17 mouse cellular contexts compared by ENCODE assay signal in genomic region chr11:95401568-95401967, GRCm38 (mm10). TPM values are rescaled to one million over a fixed set of nuclear protein-coding genes. Genes with fewer than 3 reads are reported as not detected.
DNase-seq lines count a peak whose midpoint lies in the region; ATAC-seq and TF ChIP-seq lines count a peak whose summit lies in the region.
"Had no signal": no experiment of that assay in that cellular context is flagged by ENCODE, and none has a peak within 500 bp of the region (broad histone marks: within the 10 kb centered on the region; RNA-seq: fewer than 3 reads in every experiment).

No protein-coding gene starts in this region.

- H3K4me3 ChIP-seq in cerebellum, adult 2 months (replicated peaks; ENCODE audit: insufficient read depth, low read depth, low read length) = no peak overlapping the region
- no peak overlapping the region for H3K4me3 ChIP-seq in heart, adult 2 months
- H3K4me3 ChIP-seq in testis, adult 2 months (ENCODE audit: control insufficient read depth, low read depth, low read length) = no peak overlapping the region
- H3K4me3 ChIP-seq: embryonic facial prominence, embryonic 12.5 days; forebrain, embryonic 12.5 days; hindbrain, embryonic 15.5 days had no signal

- no peak for TF ChIP-seq EP300 in heart, adult 2 months (IDR thresholded peaks at IDR 0.05; ENCODE audit: insufficient read depth, low read depth, low read length)

- peak overlapping the region; percentile 93 for H3K27ac ChIP-seq in cerebellum, adult 2 months (ENCODE audit: insufficient read depth, low read length)
- peak overlapping the region; percentile 89 for H3K27ac ChIP-seq in heart, adult 2 months
- peak overlapping the region; percentile 68; the same call in 1 of the 2 replicates for H3K27ac ChIP-seq in testis, adult 2 months (ENCODE audit: control insufficient read depth, insufficient read depth, low read depth, low read length)
- H3K27ac ChIP-seq: embryonic facial prominence, embryonic 12.5 days; forebrain, embryonic 12.5 days; hindbrain, embryonic 15.5 days had no signal

- no peaks in the 10 kb centered on the region for H3K27me3 ChIP-seq in cerebellum, adult 2 months (ENCODE audit: control insufficient read depth, insufficient read depth, low read length)
- no peaks in the 10 kb centered on the region for H3K27me3 ChIP-seq in heart, adult 2 months (ENCODE audit: control insufficient read depth, insufficient read depth, low read length)
- no peaks in the 10 kb centered on the region for H3K27me3 ChIP-seq in testis, adult 2 months (ENCODE audit: control insufficient read depth, insufficient read depth, low read length)
- H3K27me3 ChIP-seq: hindbrain, embryonic 15.5 days; Patski had no signal

- TF ChIP-seq CTCF in cerebellum, adult 2 months (IDR thresholded peaks at IDR 0.05; ENCODE audit: borderline replicate concordance, insufficient read depth, low read depth, low read length) = no peak
- TF ChIP-seq CTCF in heart, adult 2 months (IDR thresholded peaks at IDR 0.05) = no peak
- TF ChIP-seq CTCF in testis, adult 2 months (IDR thresholded peaks at IDR 0.05; ENCODE audit: control insufficient read depth, insufficient read depth, insufficient replicate concordance, low read depth, low read length) = no peak

- intact Hi-C loops in heart, adult 2 months (cut with DNase I) = no loop called here
- intact Hi-C loops in heart, postnatal 36 days (cut with DNase I) = no loop called here

- H3K4me1 ChIP-seq in cerebellum, adult 2 months (ENCODE audit: control insufficient read depth, insufficient read depth, low read length) = peaks cover 42% of the 10 kb centered on the region
- H3K4me1 ChIP-seq in heart, adult 2 months (ENCODE audit: control insufficient read depth, insufficient read depth, low read length) = peaks cover 15% of the 10 kb centered on the region
- H3K4me1 ChIP-seq in testis, adult 2 months (ENCODE audit: control insufficient read depth, insufficient read depth, low read length) = peaks cover 2% of the 10 kb centered on the region; the same call in 1 of the 2 replicates

- H3K9ac ChIP-seq in heart, adult 2 months (ENCODE audit: low read depth, low read length) = no peak overlapping the region
- H3K9ac ChIP-seq: embryonic facial prominence, embryonic 12.5 days; forebrain, embryonic 12.5 days; hindbrain, embryonic 15.5 days had no signal

- ATAC-seq in cerebellum, adult (ENCODE audit: insufficient number of reproducible peaks, low FRiP score, low TSS enrichment) = no peak
- ATAC-seq: activated CD4-positive, CD25-positive, alpha-beta regulatory T cell, adult 4 months; forebrain, embryonic 16.5 days; intestine, embryonic 16.5 days had no signal

- WGBS in cerebellum, adult 2 months = 85% methylated on average over 5 of the region's 5 CpGs
- 92% methylated on average over 5 of the region's 5 CpGs for WGBS in heart, adult 2 months

- 0 out of 2 replicates have a peak, but pooled peaks cover 2% of the 10 kb centered on the region for H3K36me3 ChIP-seq in heart, adult 2 months (ENCODE audit: control insufficient read depth, insufficient read depth, low read length)
- H3K36me3 ChIP-seq in testis, adult 2 months (ENCODE audit: control insufficient read depth, insufficient read depth, low read length) = no peaks in the 10 kb centered on the region
- H3K36me3 ChIP-seq: embryonic facial prominence, embryonic 12.5 days; forebrain, embryonic 12.5 days; hindbrain, embryonic 15.5 days had no signal

- no peak for DNase-seq in cerebellum, adult 2 months
- no peak for DNase-seq in heart, adult 2 months
- DNase-seq in heart, postnatal 36 days = no peak
- DNase-seq in testis, postnatal 14 days (ENCODE audit: low spot score) = no peak
- DNase-seq in gastrocnemius, adult 18-20 months (ENCODE audit: low spot score) = no peak
- DNase-seq: gastrocnemius, postnatal 36 days; heart, postnatal 14 days; kidney, adult 8-10 months had no signal

- no peak for TF ChIP-seq POLR2A in cerebellum, adult 2 months (IDR thresholded peaks at IDR 0.05; ENCODE audit: borderline replicate concordance, insufficient read depth, low read length)
- no peak for TF ChIP-seq POLR2A in heart, adult 2 months (IDR thresholded peaks at IDR 0.05; ENCODE audit: insufficient read depth, low read depth, low read length)
- TF ChIP-seq POLR2A in testis, adult 2 months (IDR thresholded peaks at IDR 0.05; ENCODE audit: control insufficient read depth, low read depth, low read length) = no peak

- H3K79me2 ChIP-seq in heart, adult 2 months (replicated peaks; ENCODE audit: control insufficient read depth, insufficient read depth, low read length) = no peaks in the 10 kb centered on the region

RNA-seq across cellular contexts. Expression of gene Spop, which starts 12.3 kb away (rescaled TPM):
- 147 and 149 TPM in 2 replicates for polyA plus RNA-seq in cerebellum, adult 2 months (2012; rRNA removed)
- 100 to 1,000 TPM; 155 to 170 TPM for total RNA-seq in heart, adult 2 months (2021)
- polyA plus RNA-seq in heart, adult 2 months (2012; rRNA removed) = 69.3 and 112 TPM in 2 replicates
- total RNA-seq in heart, postnatal 36 days (2021) = 100 to 1,000 TPM; 175 to 193 TPM
- 17.9 and 19.6 TPM in 2 replicates for polyA plus RNA-seq in testis, adult 2 months (2012; rRNA removed)
- total RNA-seq in gastrocnemius, adult 18-20 months (2021) = 100 to 1,000 TPM; 162 to 171 TPM

RNA-seq across cellular contexts. Expression of gene Slc35b1, which starts 17.1 kb away (rescaled TPM):
- 88.5 and 90.3 TPM in 2 replicates for polyA plus RNA-seq in cerebellum, adult 2 months (2012; rRNA removed)
- total RNA-seq in heart, adult 2 months (2021) = 10 to 100 TPM; 34.2 to 41.3 TPM
- 47.2 and 74.2 TPM in 2 replicates for polyA plus RNA-seq in heart, adult 2 months (2012; rRNA removed)
- total RNA-seq in heart, postnatal 36 days (2021) = 10 to 100 TPM; 35.7 to 37.6 TPM
- 45.4 and 48.5 TPM in 2 replicates for polyA plus RNA-seq in testis, adult 2 months (2012; rRNA removed)
- 10 to 100 TPM; 43.9 to 44.1 TPM for total RNA-seq in gastrocnemius, adult 18-20 months (2021)
